Mouse (Mus musculus) neural tube, embryonic 14.5 days (tissue): ENCODE measurements around the gene Ugt1a5. TPM values are rescaled to one million over a fixed set of nuclear protein-coding genes. Genes with fewer than 3 reads are reported as not detected.

Source experiments
- ATAC-seq: fragments of 200-750 bp; cut with Nextera tagmentation; 2 replicates; pipeline ENCODE4 v1.8.0; 2017; ENCODE audit warnings: low read depth, mild to moderate bottlenecking, moderate TSS enrichment, moderate library complexity
- H3K27ac ChIP-seq: fragments of 300-500 bp; sonication (generic); 2 replicates; pipeline ENCODE4 v1.5.1; 2014; ENCODE audit warnings: low read depth, mild to moderate bottlenecking, control low read depth, low read length, moderate library complexity, mixed read lengths
- H3K27me3 ChIP-seq: fragments of 300-500 bp; sonication (generic); 2 replicates; pipeline ENCODE4 v1.6.1; 2014; ENCODE audit warnings: low read length; ENCODE audit not compliant: control insufficient read depth, insufficient read depth
- H3K36me3 ChIP-seq: fragments of 300-500 bp; sonication (generic); 2 replicates; pipeline ENCODE4 v1.6.1; 2014; ENCODE audit warnings: low read length, mixed read lengths; ENCODE audit not compliant: control insufficient read depth, insufficient read depth
- H3K4me1 ChIP-seq: fragments of 300-500 bp; sonication (generic); 2 replicates; pipeline ENCODE4 v1.6.1; 2014; ENCODE audit warnings: low read length; ENCODE audit not compliant: control insufficient read depth, insufficient read depth
- H3K4me2 ChIP-seq: fragments of 300-500 bp; sonication (generic); 2 replicates; pipeline ENCODE4 v1.6.1; 2014; ENCODE audit warnings: mild to moderate bottlenecking, low read depth, low read length, control low read depth
- H3K4me3 ChIP-seq: fragments of 300-500 bp; sonication (generic); 2 replicates; pipeline ENCODE4 v1.5.1; 2014; ENCODE audit warnings: low read depth, low read length, control low read depth, mixed read lengths
- H3K9ac ChIP-seq: fragments of 300-500 bp; sonication (generic); replicated peaks from 2 replicates; pipeline ENCODE4 v1.6.1; 2014; ENCODE audit warnings: low read depth, mild to moderate bottlenecking, control low read depth, low read length, mixed read lengths
- H3K9me3 ChIP-seq: fragments of 300-500 bp; sonication (generic); 2 replicates; pipeline ENCODE4 v1.6.1; 2016; ENCODE audit warnings: low read length; ENCODE audit not compliant: control insufficient read depth
- WGBS: fragments of 180-500 bp; shearing (Covaris S2); extraction: QIAGEN DNeasy Blood & Tissue Kit; methylation state at CpG from one replicate; pipeline ENCODE4 v1.1.7; 2014; 5-methylcytosine and 5-hydroxymethylcytosine counted together
- polyA plus RNA-seq: library from polyadenylated mRNA; unstranded; fragments of >200 nt; fragmentation: Nextera tagmentation; extraction: Ambion mirVana; gene quantifications from 2 replicates; pipeline ENCODE4 v1.2.1, GENCODE M21; 2014

Ugt1a5 gene
- polyA plus RNA-seq, 1 experiment from 2014 or later = not detected

GRCm38 (mm10) chr1:88250023-88250422 lies 84.2 kb downstream of the Ugt1a5 start:
- no peak for ATAC-seq
- WGBS = 84% methylated on average over 5 of the region's 5 CpGs
- Histone ChIP-seq H3K4me3 (no peak overlapping the region), H3K36me3 (no peaks in the 10 kb centered on the region), H3K9me3 (peaks cover 88% of the 10 kb centered on the region), H3K27ac (no peak overlapping the region), H3K4me1 (no peaks in the 10 kb centered on the region), H3K27me3 (no peaks in the 10 kb centered on the region), H3K4me2 (no peak overlapping the region), H3K9ac (no peak overlapping the region)

- H3K27me3 ChIP-seq = no peaks in the 10 kb centered on the region
- WGBS = 78% methylated on average over 8 of the region's 8 CpGs
- no peak overlapping the region for H3K4me2 ChIP-seq
- H3K27ac ChIP-seq = no peak overlapping the region
- no peak for ATAC-seq
- no peaks in the 10 kb centered on the region for H3K4me1 ChIP-seq
- H3K9ac ChIP-seq = no peak overlapping the region
- H3K36me3 ChIP-seq = no peaks in the 10 kb centered on the region
- peaks cover 85% of the 10 kb centered on the region for H3K9me3 ChIP-seq
- H3K4me3 ChIP-seq = no peak overlapping the region
These were observed 87.3 kb downstream of the Ugt1a5 start for GRCm38 (mm10) chr1:88253106-88253505.

- Histone ChIP-seq H3K27ac (no peak overlapping the region), H3K4me3 (no peak overlapping the region), H3K9ac (no peak overlapping the region), H3K9me3 (peaks cover 84% of the 10 kb centered on the region), H3K36me3 (no peaks in the 10 kb centered on the region), H3K4me1 (no peaks in the 10 kb centered on the region), H3K4me2 (no peak overlapping the region), H3K27me3 (no peaks in the 10 kb centered on the region)
- ATAC-seq = no peak
- 77% methylated on average over 6 of the region's 6 CpGs for WGBS
These were observed 87.7 kb downstream of the Ugt1a5 start for GRCm38 (mm10) chr1:88253540-88253939.

GRCm38 (mm10) chr1:88254793-88255465 lies 89.1 kb downstream of the Ugt1a5 start:
- H3K27ac ChIP-seq = no peak overlapping the region
- no peaks in the 10 kb centered on the region for H3K4me1 ChIP-seq
- H3K9ac ChIP-seq = no peak overlapping the region
- no peaks in the 10 kb centered on the region for H3K27me3 ChIP-seq
- no peaks in the 10 kb centered on the region for H3K36me3 ChIP-seq
- H3K4me2 ChIP-seq = no peak overlapping the region
- ATAC-seq = no peak
- H3K4me3 ChIP-seq = no peak overlapping the region
- WGBS = 89% methylated on average over 12 of the region's 12 CpGs
- peaks cover 71% of the 10 kb centered on the region for H3K9me3 ChIP-seq

- WGBS = 59% methylated on average over 2 of the region's 2 CpGs
- no peak for ATAC-seq
- Histone ChIP-seq H3K9ac (no peak overlapping the region), H3K27ac (no peak overlapping the region), H3K9me3 (peaks cover 65% of the 10 kb centered on the region), H3K4me3 (no peak overlapping the region), H3K4me2 (no peak overlapping the region), H3K36me3 (0 out of 2 replicates have a peak, but pooled peaks cover 3% of the 10 kb centered on the region), H3K4me1 (no peaks in the 10 kb centered on the region), H3K27me3 (no peaks in the 10 kb centered on the region)
These were observed 89.7 kb downstream of the Ugt1a5 start for GRCm38 (mm10) chr1:88255466-88255857.

GRCm38 (mm10) chr1:88255989-88256754 lies 90.4 kb downstream of the Ugt1a5 start:
- no peaks in the 10 kb centered on the region for H3K4me1 ChIP-seq
- no peak for ATAC-seq
- 81% methylated on average over 13 of the region's 13 CpGs for WGBS

GRCm38 (mm10) chr1:88256886-88257663 lies 91.3 kb downstream of the Ugt1a5 start:
- no peaks in the 10 kb centered on the region for H3K27me3 ChIP-seq
- no peak overlapping the region for H3K4me3 ChIP-seq
- H3K9me3 ChIP-seq = peaks cover 54% of the 10 kb centered on the region
- no peak overlapping the region for H3K9ac ChIP-seq
- 0 out of 2 replicates have a peak, but pooled peaks cover 9% of the 10 kb centered on the region for H3K36me3 ChIP-seq
- no peak overlapping the region for H3K4me2 ChIP-seq
- H3K27ac ChIP-seq = no peak overlapping the region
- no peaks in the 10 kb centered on the region for H3K4me1 ChIP-seq
- ATAC-seq = no peak
- 81% methylated on average over 10 of the region's 10 CpGs for WGBS

More at GRCm38 (mm10) chr1:88255989-88256754, 90.4 kb downstream of the Ugt1a5 start:
- Histone ChIP-seq H3K9ac (no peak overlapping the region), H3K27ac (no peak overlapping the region), H3K4me3 (no peak overlapping the region), H3K27me3 (no peaks in the 10 kb centered on the region), H3K36me3 (0 out of 2 replicates have a peak, but pooled peaks cover 9% of the 10 kb centered on the region), H3K9me3 (peaks cover 58% of the 10 kb centered on the region), H3K4me2 (no peak overlapping the region)

GRCm38 (mm10) chr1:88257681-88258080 lies 91.9 kb downstream of the Ugt1a5 start:
- no peak overlapping the region for H3K9ac ChIP-seq
- 84% methylated on average over 6 of the region's 6 CpGs for WGBS

More at GRCm38 (mm10) chr1:88257681-88258080, 91.9 kb downstream of the Ugt1a5 start:
- Histone ChIP-seq H3K4me2 (no peak overlapping the region), H3K27ac (no peak overlapping the region), H3K4me3 (no peak overlapping the region), H3K36me3 (peaks cover 13% of the 10 kb centered on the region), H3K4me1 (no peaks in the 10 kb centered on the region), H3K27me3 (no peaks in the 10 kb centered on the region), H3K9me3 (peaks cover 48% of the 10 kb centered on the region)
- no peak for ATAC-seq
